Mouse (Mus musculus): Measurements from ENCODE around the gene Enpp6.

DNA sequence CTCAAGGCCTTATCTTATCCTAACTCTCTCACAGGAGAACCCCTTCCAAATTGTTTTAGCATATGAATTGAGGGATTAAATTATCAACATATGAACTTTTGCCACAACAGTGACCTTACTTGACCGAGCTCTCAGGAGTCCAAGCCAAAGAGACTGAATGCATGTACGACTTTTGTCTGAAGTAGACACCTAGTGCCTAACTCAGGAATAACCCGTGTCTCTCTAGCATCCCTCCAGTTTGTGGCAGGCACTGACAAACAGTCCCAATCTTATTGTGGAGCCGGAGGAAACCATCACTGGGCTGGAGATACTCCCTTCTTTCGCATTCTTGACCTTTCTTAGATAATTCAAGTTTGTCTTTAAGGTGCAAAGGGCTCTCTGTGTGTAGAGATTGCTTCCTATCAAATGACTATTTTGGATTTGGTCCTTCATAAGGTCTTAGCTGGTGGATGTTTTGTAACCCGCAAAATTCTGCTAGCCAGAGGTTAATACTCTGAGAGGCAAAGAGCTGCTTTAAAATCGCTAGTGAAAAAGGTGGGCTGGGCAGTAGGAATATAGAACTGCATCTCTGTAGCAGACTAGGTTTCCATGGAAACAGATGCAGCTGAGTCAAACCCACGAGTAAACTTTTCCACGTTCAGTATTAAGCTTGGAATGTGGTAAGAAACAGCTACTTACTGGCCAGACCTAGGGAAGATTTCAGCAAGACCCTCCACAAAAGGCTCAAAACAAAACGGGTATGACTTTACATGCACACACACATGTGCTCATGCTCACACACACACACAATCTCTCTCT is 23.9 kb upstream of the Enpp6 start:
- TF ChIP-seq EP300 (IDR thresholded peaks at IDR 0.05; ENCODE audit: low read depth) (no peak), CTCF (IDR thresholded peaks at IDR 0.05; ENCODE audit: low read depth) (no peak)

All from liver, postnatal 0 days (tissue).